Mouse (Mus musculus) liver, adult 2 months (tissue): ENCODE data around the gene Cacng1. TPM values are rescaled to one million over a fixed set of nuclear protein-coding genes. Genes with fewer than 3 reads are reported as not detected.

Source experiments
- DNase-seq: peaks from one replicate; pipeline ENCODE4 v3.0.0-alpha.2; 2011; ENCODE audit warnings: low read depth, low spot score; ENCODE audit errors: extremely low read depth
- H3K27ac ChIP-seq: fragments of 200-500 bp; replicated peaks from 2 replicates; pipeline ENCODE4 v1.5.1; 2012; ENCODE audit warnings: low read depth, mild to moderate bottlenecking, control low read depth, inconsistent platforms, low read length; ENCODE audit not compliant: insufficient read depth
- H3K27me3 ChIP-seq: fragments of 200-500 bp; 2 replicates; pipeline ENCODE4 v1.6.1; 2012; ENCODE audit warnings: mild to moderate bottlenecking, moderate library complexity, low read length, inconsistent platforms; ENCODE audit not compliant: control insufficient read depth, insufficient read depth
- H3K36me3 ChIP-seq: fragments of 200-500 bp; 2 replicates; pipeline ENCODE4 v1.6.1; 2012; ENCODE audit warnings: low read length, inconsistent platforms; ENCODE audit not compliant: control insufficient read depth, insufficient read depth
- H3K4me1 ChIP-seq: fragments of 200-500 bp; 2 replicates; pipeline ENCODE4 v1.6.1; 2011; ENCODE audit warnings: low read length; ENCODE audit not compliant: control insufficient read depth, insufficient read depth
- H3K4me3 ChIP-seq: fragments of 200-500 bp; 2 replicates; pipeline ENCODE4 v1.5.1; 2011; ENCODE audit warnings: low read depth, mild to moderate bottlenecking, control low read depth, low read length, moderate library complexity; ENCODE audit not compliant: insufficient read depth
- H3K79me2 ChIP-seq: fragments of 200-500 bp; 2 replicates; pipeline ENCODE4 v1.6.1; 2012; ENCODE audit warnings: inconsistent platforms, mild to moderate bottlenecking, low read length, moderate library complexity; ENCODE audit not compliant: control insufficient read depth, insufficient read depth
- H3K9ac ChIP-seq: fragments of 200-500 bp; 2 replicates; pipeline ENCODE4 v1.6.1; 2012; ENCODE audit warnings: low read depth, mild to moderate bottlenecking, control low read depth, inconsistent platforms, low read length
- CTCF ChIP-seq: fragments of 200-500 bp; IDR thresholded peaks from 2 replicates; pipeline ENCODE4 v1.5.1; 2011; ENCODE audit warnings: low read depth, low read length, control low read depth
- POLR2A ChIP-seq: fragments of 200-500 bp; IDR thresholded peaks from 2 replicates; pipeline ENCODE4 v1.6.1; 2011; ENCODE audit warnings: low read length, control low read depth; ENCODE audit not compliant: insufficient read depth; ENCODE audit errors: extremely low read depth
- WGBS: fragments of 180-500 bp; shearing (Covaris S2); methylation state at CpG from one replicate; pipeline ENCODE4 v1.1.7; 2018; 5-methylcytosine and 5-hydroxymethylcytosine counted together
- polyA plus RNA-seq: library from polyadenylated mRNA; depleted of rRNA; stranded (reverse); fragments of >200 nt; gene quantifications from 2 replicates; pipeline ENCODE4 v1.2.3, GENCODE M21; 2012
- total RNA-seq: library from RNA; depleted of rRNA; stranded (reverse); fragments of >200 nt; gene quantifications from 2 replicates; pipeline ENCODE4 v1.2.3, GENCODE M21; 2014

The Cacng1 gene
- total and polyA plus RNA-seq, 2 experiments, result 0.09 TPM; not detected in 1

DNA sequence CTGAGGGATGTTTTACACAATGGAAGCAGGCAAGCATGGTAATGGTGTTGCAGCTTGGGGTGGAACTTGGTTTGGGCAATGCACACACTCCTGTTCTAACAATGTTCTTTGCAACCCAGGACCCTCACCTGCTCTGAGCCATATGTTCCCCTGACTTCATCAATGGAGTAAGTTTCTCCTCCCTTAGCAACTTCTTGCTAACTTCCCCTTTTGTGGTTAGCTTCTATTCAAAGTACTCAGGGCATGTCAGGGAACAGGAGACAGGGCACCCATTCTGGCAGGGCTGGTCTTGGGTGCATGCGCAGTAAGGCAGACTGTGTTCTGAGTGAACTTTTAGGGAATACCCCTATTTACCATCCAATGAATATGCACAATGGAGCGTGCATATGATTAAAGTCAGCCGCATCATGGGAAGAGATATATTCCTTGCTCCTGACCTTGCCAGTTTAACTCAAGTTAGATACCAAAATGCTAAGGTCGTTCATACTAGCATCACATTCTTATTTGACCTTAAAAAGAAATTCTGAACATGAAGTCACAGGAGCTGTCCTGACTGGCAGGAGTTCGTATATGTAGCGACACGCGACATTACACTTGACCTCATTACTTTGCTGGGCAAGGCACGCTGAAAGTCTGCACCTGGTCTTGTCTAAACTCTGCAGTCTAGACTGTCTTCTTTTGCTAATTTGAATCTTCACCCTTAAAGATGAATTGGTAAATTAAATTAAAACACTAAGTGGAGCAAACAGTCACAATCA lies 4.1 kb upstream of the Cacng1 start:
- no peak for DNase-seq
- WGBS, result 92% methylated on average over 9 of the region's 9 CpGs

DNA sequence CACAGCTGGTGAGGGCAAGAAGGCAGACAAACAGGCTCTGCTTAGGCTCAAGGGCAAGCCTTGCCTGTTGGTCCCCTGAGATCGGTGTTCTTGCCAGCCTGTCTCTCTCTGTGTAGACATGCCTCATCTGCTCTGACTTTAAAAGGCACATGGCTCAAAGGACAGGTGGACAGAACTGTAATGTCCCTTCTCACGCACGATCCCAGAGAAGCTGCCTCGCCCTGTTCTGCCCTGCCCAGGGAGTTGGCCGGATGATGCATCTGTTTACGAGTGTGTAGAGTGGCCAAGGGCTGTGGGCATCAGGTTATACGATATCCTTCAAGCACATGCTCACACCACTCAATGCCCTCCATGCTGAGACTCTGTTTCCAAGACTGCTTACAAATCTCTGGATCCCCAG lies 2.0 kb downstream of the Cacng1 start:
- DNase-seq, result no peak
- no peaks in the 10 kb centered on the region for H3K79me2 ChIP-seq
- no peaks in the 10 kb centered on the region for H3K27me3 ChIP-seq
- TF ChIP-seq POLR2A (no peak), CTCF (no peak)
- 95% methylated on average over 7 of the region's 7 CpGs for WGBS
- no peak overlapping the region for H3K27ac ChIP-seq
- H3K4me3 ChIP-seq, result no peak overlapping the region
- H3K4me1 ChIP-seq, result no peaks in the 10 kb centered on the region; the same call in 1 of the 2 replicates
- no peak overlapping the region for H3K9ac ChIP-seq
- H3K36me3 ChIP-seq, result no peaks in the 10 kb centered on the region

More for the DNA sequence above, 4.1 kb upstream of the Cacng1 start:
- H3K4me3 ChIP-seq, result no peak overlapping the region
- H3K36me3 ChIP-seq, result no peaks in the 10 kb centered on the region
- TF ChIP-seq POLR2A (no peak), CTCF (no peak)
- no peaks in the 10 kb centered on the region for H3K27me3 ChIP-seq
- H3K4me1 ChIP-seq, result no peaks in the 10 kb centered on the region
- no peaks in the 10 kb centered on the region for H3K79me2 ChIP-seq
- H3K27ac ChIP-seq, result no peak overlapping the region
- H3K9ac ChIP-seq, result no peak overlapping the region

DNA sequence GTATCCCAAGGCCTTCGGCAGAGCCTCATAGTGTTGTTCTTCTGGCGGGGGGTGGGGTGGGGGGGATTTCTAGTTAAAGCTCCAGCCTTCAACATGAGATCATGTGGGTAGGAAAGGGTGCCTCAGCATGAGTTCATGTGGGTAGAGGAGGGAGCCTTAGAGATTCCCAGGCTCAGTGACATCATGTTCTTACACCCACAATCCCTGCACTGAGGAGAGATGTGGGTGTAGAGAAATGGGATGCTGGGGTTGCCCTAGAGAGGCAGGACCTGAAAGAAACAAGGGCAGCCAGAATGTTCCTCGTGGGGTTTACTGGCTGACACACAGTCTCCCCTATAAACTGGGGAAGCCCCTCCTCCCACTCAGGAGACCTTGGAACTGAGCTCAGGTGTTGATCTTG lies 5.9 kb downstream of the Cacng1 start:
- no peaks in the 10 kb centered on the region for H3K27me3 ChIP-seq
- no peaks in the 10 kb centered on the region for H3K36me3 ChIP-seq
- H3K27ac ChIP-seq, result no peak overlapping the region
- TF ChIP-seq CTCF, result no peak
- no peak for TF ChIP-seq POLR2A
- H3K4me1 ChIP-seq, result no peaks in the 10 kb centered on the region; the same call in none of the 2 replicates
- 54% methylated on average over 3 of the region's 3 CpGs for WGBS
- H3K79me2 ChIP-seq, result no peaks in the 10 kb centered on the region
- H3K4me3 ChIP-seq, result no peak overlapping the region
- DNase-seq, result no peak
- H3K9ac ChIP-seq, result no peak overlapping the region

DNA sequence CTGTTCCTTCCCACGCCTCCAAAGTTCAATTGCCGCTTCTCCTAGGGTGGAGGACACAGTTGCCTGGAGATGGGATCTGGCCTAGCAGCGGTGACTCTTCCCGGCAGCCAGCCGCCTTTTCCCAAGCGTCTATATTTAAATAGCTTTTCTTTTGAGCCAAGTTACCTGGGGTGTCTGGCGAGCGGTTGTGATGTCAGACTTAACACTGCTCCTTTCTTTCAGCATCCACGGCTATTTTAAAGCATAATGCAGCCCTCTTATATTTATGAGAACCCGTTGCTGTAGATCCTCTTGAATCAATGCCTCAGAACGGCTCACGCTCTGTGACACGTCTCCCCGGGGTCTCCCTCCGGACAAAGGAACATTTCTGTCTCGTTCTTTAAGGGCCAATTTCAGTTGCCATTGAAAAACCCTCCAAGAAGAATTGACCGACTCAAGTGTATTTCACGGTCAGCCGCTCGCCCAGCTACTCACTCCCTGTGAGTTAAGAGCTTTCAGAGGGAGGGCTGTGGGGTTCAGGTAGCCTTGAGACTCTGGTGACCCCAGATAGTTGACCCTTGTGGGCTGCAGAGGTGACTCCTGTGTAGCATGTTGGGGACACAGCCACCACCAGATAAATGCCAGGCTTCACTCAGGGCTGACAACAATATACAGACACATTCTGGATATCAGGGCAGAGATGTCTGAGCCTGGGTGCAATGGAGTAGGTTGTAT lies 8.3 kb downstream of the Cacng1 start:
- Histone ChIP-seq H3K4me1 (no peaks in the 10 kb centered on the region; the same call in none of the 2 replicates), H3K4me3 (no peak overlapping the region), H3K36me3 (no peaks in the 10 kb centered on the region), H3K9ac (no peak overlapping the region), H3K27me3 (no peaks in the 10 kb centered on the region), H3K79me2 (no peaks in the 10 kb centered on the region), H3K27ac (no peak overlapping the region)
- no peak for DNase-seq
- WGBS, result 92% methylated on average over 20 of the region's 20 CpGs
- TF ChIP-seq POLR2A, result no peak
- no peak for TF ChIP-seq CTCF

DNA sequence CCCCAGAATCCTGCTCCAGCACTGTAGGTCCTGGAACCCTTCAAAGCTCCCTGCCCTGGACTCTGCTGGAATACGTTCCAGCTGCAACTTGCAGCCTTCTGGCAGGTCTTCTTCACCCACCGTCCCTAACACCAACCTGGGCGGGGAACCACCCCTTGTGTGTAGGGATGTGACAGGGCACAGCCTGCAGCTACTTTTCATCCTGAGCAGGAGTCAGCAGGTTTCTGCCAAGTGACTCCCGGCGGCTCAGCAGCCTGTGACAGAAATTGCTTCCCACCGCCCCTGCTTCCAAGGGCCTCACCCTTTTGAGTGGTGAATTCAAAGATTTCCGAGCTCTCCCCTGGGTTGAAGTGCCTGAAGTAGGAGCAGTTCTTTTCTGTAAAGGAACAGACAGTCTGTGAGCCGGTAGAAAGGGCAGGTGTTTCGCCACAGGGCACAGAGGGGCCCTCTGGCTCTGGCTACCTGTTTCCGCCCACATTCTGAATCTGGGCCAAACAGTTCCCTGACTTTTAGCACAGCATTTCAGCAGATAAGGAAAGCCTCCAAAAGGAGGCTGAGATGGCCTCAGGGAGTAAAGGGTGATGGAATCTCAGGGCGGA lies 10.7 kb downstream of the Cacng1 start:
- H3K79me2 ChIP-seq, result no peaks in the 10 kb centered on the region
- 36% methylated on average over 11 of the region's 11 CpGs for WGBS
- H3K36me3 ChIP-seq, result no peaks in the 10 kb centered on the region
- H3K27me3 ChIP-seq, result no peaks in the 10 kb centered on the region
- no peak overlapping the region for H3K27ac ChIP-seq
- no peak overlapping the region for H3K4me3 ChIP-seq
- H3K9ac ChIP-seq, result no peak overlapping the region
- no peaks in the 10 kb centered on the region; the same call in 1 of the 2 replicates for H3K4me1 ChIP-seq
- TF ChIP-seq POLR2A, result no peak
- TF ChIP-seq CTCF, result no peak
- peak; percentile 61 for DNase-seq
